Mouse (Mus musculus): Measurements from ENCODE around the gene Vwc2. TPM values are rescaled to one million over a fixed set of nuclear protein-coding genes. Genes with fewer than 3 reads are reported as not detected.

The Vwc2 gene
- total RNA-seq, 2 experiments from 2014 or later: 10.2 to 11.0 TPM

- intact Hi-C loops (cut with DNase I): no loop called here
- DNase-seq (ENCODE audit: low spot score in 2 of 2): no peak
These were observed 68.7 kb downstream of the Vwc2 start for GRCm38 (mm10) chr11:11182705-11183104.

GRCm38 (mm10) chr11:11223162-11223561, 109.1 kb downstream of the Vwc2 start:
- intact Hi-C loops (cut with DNase I): loop anchor here (5.0 kb wide), 1 partner anchor 1461 kb away; no protein-coding TSS in a partner anchor
- peak; percentile 31 to 32 for DNase-seq (ENCODE audit: low spot score in 2 of 2)

DNA sequence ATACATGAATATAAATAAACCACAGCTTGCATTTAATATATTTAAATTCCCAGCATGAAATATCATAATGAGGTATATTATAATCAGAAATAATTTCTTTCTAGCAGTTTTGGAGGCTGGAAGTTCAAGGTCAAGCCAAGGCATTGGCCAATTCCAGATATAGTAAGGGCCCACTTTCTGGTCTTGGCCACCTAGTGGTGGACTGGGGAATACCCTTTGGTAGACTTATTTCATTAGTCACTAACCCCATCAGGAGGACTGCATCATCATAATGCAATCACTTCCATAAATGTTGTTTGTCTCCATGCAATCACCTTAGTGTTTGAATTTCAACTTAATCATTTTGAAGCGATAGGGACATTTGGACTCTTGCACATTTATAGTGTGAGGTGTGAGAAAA, 125.3 kb downstream of the Vwc2 start:
- no peak for DNase-seq (ENCODE audit: low spot score in 2 of 2)
- intact Hi-C loops (cut with DNase I): no loop called here

DNA sequence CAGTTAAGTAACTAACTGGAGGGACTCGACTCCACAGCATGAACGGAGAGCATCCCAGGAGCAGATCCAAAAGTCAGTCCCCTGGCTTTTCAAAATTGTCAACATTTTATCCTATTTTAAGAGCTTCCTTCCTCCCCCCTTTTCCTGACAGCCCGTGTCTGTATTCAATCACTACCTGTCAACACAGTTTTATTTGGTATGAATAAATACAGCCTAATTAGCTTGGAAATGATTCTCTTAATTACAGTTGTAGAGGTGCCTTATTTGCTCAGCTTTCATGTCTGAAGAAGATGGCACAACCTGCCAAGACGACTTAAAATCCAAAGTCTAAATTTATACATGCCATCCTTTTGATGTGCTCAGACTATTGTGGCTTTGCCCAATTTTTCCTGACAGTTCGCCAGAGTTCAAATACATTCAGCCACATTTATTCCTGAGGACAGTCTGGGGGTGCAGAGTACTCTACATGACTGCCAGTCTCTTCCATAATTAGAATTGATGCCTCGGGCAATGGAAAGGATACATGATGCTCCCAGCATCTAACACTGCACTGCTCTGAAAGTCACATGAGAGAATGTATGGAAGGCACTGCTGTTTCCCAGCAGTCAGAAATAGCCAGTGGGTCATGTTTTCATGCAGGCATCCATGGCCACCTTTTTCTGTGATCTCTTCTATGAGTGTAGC, 128.8 kb downstream of the Vwc2 start:
- DNase-seq (ENCODE audit: low spot score in 2 of 2): no peak
- intact Hi-C loops (cut with DNase I): no loop called here

DNA sequence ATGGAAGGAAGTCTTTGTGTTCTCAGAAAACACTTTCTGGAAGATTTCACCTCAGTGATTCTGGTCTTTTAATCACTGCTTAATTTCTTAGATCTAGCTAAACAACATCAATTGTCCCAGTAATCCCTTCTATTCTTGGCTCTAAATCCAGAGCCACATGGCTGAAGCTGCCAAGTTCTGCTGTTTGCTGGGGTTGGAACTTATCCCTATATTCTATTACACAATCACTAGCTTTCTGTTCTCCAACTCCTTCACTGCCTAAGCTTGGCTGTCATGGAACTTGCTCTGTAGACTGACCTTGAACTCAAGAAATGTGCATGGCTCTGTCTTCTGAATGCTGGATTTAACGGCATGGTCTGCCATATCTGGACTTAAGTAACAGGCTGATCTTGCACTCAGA, 143.3 kb downstream of the Vwc2 start:
- no peak for DNase-seq (ENCODE audit: low spot score in 2 of 2)
- intact Hi-C loops (cut with DNase I): no loop called here

DNA sequence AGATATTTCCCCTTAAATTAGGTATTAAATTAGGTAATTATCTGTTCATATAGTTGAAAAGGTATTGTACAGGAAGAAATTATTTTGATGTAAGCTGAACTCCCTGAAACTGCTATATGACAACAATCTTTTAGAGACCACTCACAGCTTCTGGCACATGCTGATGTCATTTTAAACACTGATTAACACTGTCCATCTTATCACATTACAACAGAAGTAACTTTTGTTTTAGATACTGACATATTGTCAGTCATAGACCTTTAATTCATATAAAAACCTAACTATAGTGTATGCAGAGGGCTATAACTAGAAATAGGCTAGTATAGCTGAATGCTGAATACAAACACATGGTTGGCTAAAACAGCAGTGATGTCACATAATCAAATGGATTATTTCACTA, 166.1 kb downstream of the Vwc2 start:
- DNase-seq (ENCODE audit: low spot score in 2 of 2): no peak
- intact Hi-C loops (cut with DNase I): no loop called here

DNA sequence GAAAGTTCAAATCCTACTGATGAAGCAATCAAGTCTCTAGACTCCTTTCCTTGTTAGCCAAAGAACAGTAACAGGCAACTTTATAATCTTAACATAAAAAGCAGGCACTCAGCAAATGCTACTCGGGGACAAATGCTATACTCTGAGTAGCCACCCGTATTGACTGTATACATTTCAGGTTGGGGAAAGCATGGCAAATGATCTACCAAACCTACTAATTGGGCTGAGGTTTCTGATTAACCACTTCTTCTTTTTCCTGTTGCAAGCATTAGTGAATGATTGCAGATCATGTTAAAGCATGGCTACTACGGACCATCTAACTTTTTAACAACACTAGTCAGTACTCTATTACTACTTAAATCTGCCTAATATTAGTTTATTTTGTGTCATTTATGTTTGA, 169.5 kb downstream of the Vwc2 start:
- DNase-seq (ENCODE audit: low spot score in 2 of 2): no peak

More for the DNA sequence above, 169.5 kb downstream of the Vwc2 start:
- intact Hi-C loops (cut with DNase I): no loop called here
